Mouse (Mus musculus) left cerebral cortex, postnatal 4 days (tissue): Measurements from ENCODE around the gene Cdt1. TPM values are rescaled to one million over a fixed set of nuclear protein-coding genes. Genes with fewer than 3 reads are reported as not detected.

Experiments
- DNase-seq: peaks from one replicate; pipeline ENCODE4 v3.0.0-alpha.2; 2022
- intact Hi-C: fragments of 180-260 bp; cut with DNase I; formaldehyde crosslinking; loops from one replicate; pipeline ENCODE4 v1.15.1; 2025
- total RNA-seq, 2 experiments: library from RNA; stranded (reverse); gene quantifications; 2 replicates each; pipeline ENCODE4 v1.2.3; 2021

Gene Cdt1
- total RNA-seq, result 1 to 10 TPM; 5.9 to 6.9 TPM

GRCm38 (mm10) chr8:122567361-122568108 is at the start of gene Cdt1:
TSS of gene Cdt1 (plus strand) at chr8:122568015.
- DNase-seq, result peak; percentile 98
- intact Hi-C loops, result no loop called here

- DNase-seq, result no peak
- intact Hi-C loops, result no loop called here
These were observed 47.2 kb upstream of the Cdt1 start for GRCm38 (mm10) chr8:122520611-122521010.

GRCm38 (mm10) chr8:122522796-122523651 is 44.8 kb upstream of the Cdt1 start:
- DNase-seq, result peak; percentile 54
- intact Hi-C loops, result no loop called here

GRCm38 (mm10) chr8:122523652-122524360 is 44.0 kb upstream of the Cdt1 start:
- intact Hi-C loops, result no loop called here
- peak; percentile 70 for DNase-seq

- intact Hi-C loops, result no loop called here
- peak; percentile 35 for DNase-seq
These were observed 43.3 kb upstream of the Cdt1 start for GRCm38 (mm10) chr8:122524506-122524905.

- intact Hi-C loops, result no loop called here
- no peak for DNase-seq
These were observed 42.8 kb upstream of the Cdt1 start for GRCm38 (mm10) chr8:122525004-122525403.

GRCm38 (mm10) chr8:122526084-122526483 is 41.7 kb upstream of the Cdt1 start:
- intact Hi-C loops, result no loop called here
- no peak for DNase-seq

GRCm38 (mm10) chr8:122526526-122527170 is 41.2 kb upstream of the Cdt1 start:
- intact Hi-C loops, result no loop called here
- DNase-seq, result no peak

- intact Hi-C loops, result no loop called here
- DNase-seq, result no peak
These were observed 39.9 kb upstream of the Cdt1 start for GRCm38 (mm10) chr8:122527937-122528336.

- intact Hi-C loops, result no loop called here
- no peak for DNase-seq
These were observed 38.7 kb upstream of the Cdt1 start for GRCm38 (mm10) chr8:122529159-122529558.

GRCm38 (mm10) chr8:122531312-122531711 is 36.5 kb upstream of the Cdt1 start:
- intact Hi-C loops, result no loop called here
- DNase-seq, result no peak

- no peak for DNase-seq
- intact Hi-C loops, result no loop called here
These were observed 30.8 kb upstream of the Cdt1 start for GRCm38 (mm10) chr8:122537033-122537432.

GRCm38 (mm10) chr8:122537812-122538211 is 30.0 kb upstream of the Cdt1 start:
- DNase-seq, result no peak
- intact Hi-C loops, result no loop called here

GRCm38 (mm10) chr8:122538310-122539076 is 29.3 kb upstream of the Cdt1 start:
- intact Hi-C loops, result no loop called here
- no peak for DNase-seq

- intact Hi-C loops, result no loop called here
- DNase-seq, result no peak
These were observed 23.7 kb upstream of the Cdt1 start for GRCm38 (mm10) chr8:122544138-122544537.

- no peak for DNase-seq
- intact Hi-C loops, result no loop called here
These were observed 21.6 kb upstream of the Cdt1 start for GRCm38 (mm10) chr8:122546066-122546755.

GRCm38 (mm10) chr8:122546811-122547453 is 20.9 kb upstream of the Cdt1 start:
- DNase-seq, result no peak
- intact Hi-C loops, result no loop called here

- intact Hi-C loops, result no loop called here
- DNase-seq, result no peak
These were observed 20.0 kb upstream of the Cdt1 start for GRCm38 (mm10) chr8:122547815-122548214.

GRCm38 (mm10) chr8:122548331-122548730 is 19.5 kb upstream of the Cdt1 start:
- no peak for DNase-seq
- intact Hi-C loops, result no loop called here
